Mouse (Mus musculus) liver, adult 2 months (tissue): ENCODE measurements around the gene Manba. TPM values are rescaled to one million over a fixed set of nuclear protein-coding genes. Genes with fewer than 3 reads are reported as not detected.

Experiments used
- DNase-seq: peaks from one replicate; pipeline ENCODE4 v3.0.0-alpha.2; 2011; ENCODE audit warnings: low read depth, low spot score; ENCODE audit errors: extremely low read depth
- H3K27ac ChIP-seq: fragments of 200-500 bp; replicated peaks from 2 replicates; pipeline ENCODE4 v1.5.1; 2012; ENCODE audit warnings: low read depth, mild to moderate bottlenecking, control low read depth, inconsistent platforms, low read length; ENCODE audit not compliant: insufficient read depth
- H3K27me3 ChIP-seq: fragments of 200-500 bp; 2 replicates; pipeline ENCODE4 v1.6.1; 2012; ENCODE audit warnings: mild to moderate bottlenecking, moderate library complexity, low read length, inconsistent platforms; ENCODE audit not compliant: control insufficient read depth, insufficient read depth
- H3K36me3 ChIP-seq: fragments of 200-500 bp; 2 replicates; pipeline ENCODE4 v1.6.1; 2012; ENCODE audit warnings: low read length, inconsistent platforms; ENCODE audit not compliant: control insufficient read depth, insufficient read depth
- H3K4me1 ChIP-seq: fragments of 200-500 bp; 2 replicates; pipeline ENCODE4 v1.6.1; 2011; ENCODE audit warnings: low read length; ENCODE audit not compliant: control insufficient read depth, insufficient read depth
- H3K4me3 ChIP-seq: fragments of 200-500 bp; 2 replicates; pipeline ENCODE4 v1.5.1; 2011; ENCODE audit warnings: low read depth, mild to moderate bottlenecking, control low read depth, low read length, moderate library complexity; ENCODE audit not compliant: insufficient read depth
- H3K79me2 ChIP-seq: fragments of 200-500 bp; 2 replicates; pipeline ENCODE4 v1.6.1; 2012; ENCODE audit warnings: inconsistent platforms, mild to moderate bottlenecking, low read length, moderate library complexity; ENCODE audit not compliant: control insufficient read depth, insufficient read depth
- H3K9ac ChIP-seq: fragments of 200-500 bp; 2 replicates; pipeline ENCODE4 v1.6.1; 2012; ENCODE audit warnings: low read depth, mild to moderate bottlenecking, control low read depth, inconsistent platforms, low read length
- CTCF ChIP-seq: fragments of 200-500 bp; IDR thresholded peaks from 2 replicates; pipeline ENCODE4 v1.5.1; 2011; ENCODE audit warnings: low read depth, low read length, control low read depth
- POLR2A ChIP-seq: fragments of 200-500 bp; IDR thresholded peaks from 2 replicates; pipeline ENCODE4 v1.6.1; 2011; ENCODE audit warnings: low read length, control low read depth; ENCODE audit not compliant: insufficient read depth; ENCODE audit errors: extremely low read depth
- WGBS: fragments of 180-500 bp; shearing (Covaris S2); methylation state at CpG from one replicate; pipeline ENCODE4 v1.1.7; 2018; 5-methylcytosine and 5-hydroxymethylcytosine counted together
- polyA plus RNA-seq: library from polyadenylated mRNA; depleted of rRNA; stranded (reverse); fragments of >200 nt; gene quantifications from 2 replicates; pipeline ENCODE4 v1.2.3, GENCODE M21; 2012; rRNA removed
- total RNA-seq: library from RNA; depleted of rRNA; stranded (reverse); fragments of >200 nt; gene quantifications from 2 replicates; pipeline ENCODE4 v1.2.3, GENCODE M21; 2014; rRNA removed

Gene Manba
- total and polyA plus RNA-seq, 2 experiments = 3.8 to 14.7 TPM

DNA sequence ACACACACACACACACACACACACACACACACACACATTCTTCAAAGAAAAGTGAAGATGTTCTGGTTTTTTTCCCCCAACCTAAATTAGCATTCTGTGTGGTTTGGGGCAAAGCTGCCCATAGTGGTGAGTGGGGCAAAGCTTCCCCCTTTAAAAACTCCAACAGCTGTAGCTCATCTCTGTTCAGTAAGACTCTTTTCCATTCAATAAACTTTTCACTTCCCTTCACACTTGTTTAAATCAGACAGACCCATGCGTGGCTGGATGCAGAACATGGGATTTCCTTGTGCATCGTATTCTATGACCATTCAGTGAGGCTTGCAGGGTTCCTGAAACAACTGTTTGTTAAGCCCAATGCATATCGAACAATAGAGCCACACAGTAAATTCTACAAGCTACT lies 129.0 kb downstream of the Manba start:
- H3K36me3 ChIP-seq = peaks cover 56% of the 10 kb centered on the region

DNA sequence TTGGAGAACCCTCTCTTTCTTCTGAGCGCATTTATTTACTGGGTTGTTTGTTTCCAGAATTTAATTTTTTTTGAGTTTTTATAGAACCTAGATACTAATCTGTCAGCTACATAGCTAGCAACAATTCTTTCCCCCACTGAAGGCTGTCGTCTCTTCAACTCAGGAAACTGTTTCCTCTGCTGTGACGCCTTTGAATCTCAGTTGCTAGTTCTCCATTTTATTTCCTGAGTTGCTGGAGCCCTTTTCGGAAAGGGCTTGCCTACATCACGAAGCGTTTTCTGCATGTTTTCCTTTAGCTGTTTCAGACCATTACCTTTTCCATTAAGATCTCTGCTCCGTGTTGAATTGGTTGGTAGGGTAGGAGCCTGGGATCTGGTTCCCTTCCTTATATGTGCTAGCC lies 131.3 kb downstream of the Manba start:
- whole genome bisulfite sequencing = 86% methylated on average over 7 of the region's 7 CpGs
- DNase-seq = no peak
- Histone ChIP-seq H3K4me1 (no peaks in the 10 kb centered on the region), H3K27ac (no peak overlapping the region), H3K36me3 (peaks cover 50% of the 10 kb centered on the region), H3K27me3 (no peaks in the 10 kb centered on the region), H3K9ac (no peak overlapping the region), H3K4me3 (no peak overlapping the region), H3K79me2 (no peaks in the 10 kb centered on the region)
- TF ChIP-seq CTCF (no peak), POLR2A (no peak)

More for the DNA sequence above, 129.0 kb downstream of the Manba start:
- WGBS = 90% methylated on average over 3 of the region's 3 CpGs
- Histone ChIP-seq H3K27ac (no peak overlapping the region), H3K79me2 (no peaks in the 10 kb centered on the region), H3K27me3 (no peaks in the 10 kb centered on the region), H3K4me1 (no peaks in the 10 kb centered on the region), H3K9ac (no peak overlapping the region), H3K4me3 (no peak overlapping the region)
- no peak for DNase-seq
- no peak for TF ChIP-seq CTCF
- no peak for TF ChIP-seq POLR2A

Other genes with a start within 250 kb of the Manba start
- gene Bdh2, start 204.4 kb upstream of the Manba start, total RNA-seq = 14.8 and 24.2 TPM in 2 replicates
- gene Bdh2, start 204.4 kb upstream of the Manba start, polyA plus RNA-seq = 15.2 and 15.9 TPM in 2 replicates
- gene Slc9b2, start 177.9 kb upstream of the Manba start, total RNA-seq = 0.20 and 0.28 TPM in 2 replicates
- gene Slc9b2, start 177.9 kb upstream of the Manba start, polyA plus RNA-seq = 0.11 TPM in 1 of 2 replicates, not detected in the other
- 0.09 TPM in 1 of 2 replicates, not detected in the other for gene Slc9b1, start 137.6 kb upstream of the Manba start, total RNA-seq
- not detected in 2 replicates for gene Slc9b1, start 137.6 kb upstream of the Manba start, polyA plus RNA-seq
- 17.4 and 20.5 TPM in 2 replicates for gene Cisd2, start 61.7 kb upstream of the Manba start, total RNA-seq
- gene Cisd2, start 61.7 kb upstream of the Manba start, polyA plus RNA-seq = 19.2 and 23.1 TPM in 2 replicates
- 230 and 243 TPM in 2 replicates for gene Ube2d3, start 47.5 kb upstream of the Manba start, total RNA-seq
- gene Ube2d3, start 47.5 kb upstream of the Manba start, polyA plus RNA-seq = 210 and 283 TPM in 2 replicates
- gene Nfkb1, start 205.9 kb downstream of the Manba start, total RNA-seq = 19.5 and 24.8 TPM in 2 replicates
- 21.2 and 24.5 TPM in 2 replicates for gene Nfkb1, start 205.9 kb downstream of the Manba start, polyA plus RNA-seq